Mouse (Mus musculus): ENCODE measurements around the gene Nell2.

Nell2 gene

GRCm38 (mm10) chr15:95476440-95476839, 51.9 kb downstream of the Nell2 start:
- in situ Hi-C loops (cut with MboI, MseI) = no loop called here

GRCm38 (mm10) chr15:95473976-95474375, 54.4 kb downstream of the Nell2 start:
- in situ Hi-C loops (cut with MboI, MseI) = no loop called here

- in situ Hi-C loops (cut with MboI, MseI) = no loop called here
Measured at GRCm38 (mm10) chr15:95467195-95467594, 61.2 kb downstream of the Nell2 start.

GRCm38 (mm10) chr15:95460041-95460566, 68.3 kb downstream of the Nell2 start:
- in situ Hi-C loops (cut with MboI, MseI) = no loop called here

- in situ Hi-C loops (cut with MboI, MseI) = no loop called here
Measured at GRCm38 (mm10) chr15:95444586-95444985, 83.8 kb downstream of the Nell2 start.

- in situ Hi-C loops (cut with MboI, MseI) = loop anchor here in 1 of 2 experiments (10.0 kb wide), 1 partner anchor 693 kb away; no protein-coding TSS in a partner anchor
Measured at GRCm38 (mm10) chr15:95437740-95438139, 90.6 kb downstream of the Nell2 start.

- in situ Hi-C loops (cut with MboI, MseI) = loop anchor here in 1 of 2 experiments (10.0 kb wide), 1 partner anchor 691 kb away; no protein-coding TSS in a partner anchor
Measured at GRCm38 (mm10) chr15:95436261-95436660, 92.1 kb downstream of the Nell2 start.

GRCm38 (mm10) chr15:95431156-95431799, 97.1 kb downstream of the Nell2 start:
- in situ Hi-C loops (cut with MboI, MseI) = loop anchor here in 1 of 2 experiments (10.0 kb wide), 1 partner anchor 686 kb away; no protein-coding TSS in a partner anchor

GRCm38 (mm10) chr15:95430000-95430399, 98.4 kb downstream of the Nell2 start:
- in situ Hi-C loops (cut with MboI, MseI) = loop anchor here in 1 of 2 experiments (10.0 kb wide), 1 partner anchor 685 kb away; no protein-coding TSS in a partner anchor

GRCm38 (mm10) chr15:95428003-95428663, 100.2 kb downstream of the Nell2 start:
- in situ Hi-C loops (cut with MboI, MseI) = no loop called here

GRCm38 (mm10) chr15:95425085-95425484, 103.3 kb downstream of the Nell2 start:
- in situ Hi-C loops (cut with MboI, MseI) = no loop called here

- in situ Hi-C loops (cut with MboI, MseI) = no loop called here
Measured at GRCm38 (mm10) chr15:95422226-95422950, 106.0 kb downstream of the Nell2 start.

GRCm38 (mm10) chr15:95418641-95419040, 109.7 kb downstream of the Nell2 start:
- in situ Hi-C loops (cut with MboI, MseI) = no loop called here

GRCm38 (mm10) chr15:95411949-95412741, 116.2 kb downstream of the Nell2 start:
- in situ Hi-C loops (cut with MboI, MseI) = no loop called here

GRCm38 (mm10) chr15:95410213-95410843, 118.0 kb downstream of the Nell2 start:
- in situ Hi-C loops (cut with MboI, MseI) = no loop called here

- in situ Hi-C loops (cut with MboI, MseI) = no loop called here
Measured at GRCm38 (mm10) chr15:95390347-95390746, 138.0 kb downstream of the Nell2 start.

- in situ Hi-C loops (cut with MboI, MseI) = loop anchor here in 1 of 2 experiments (10.0 kb wide), 1 partner anchor 244 kb away; no protein-coding TSS in a partner anchor
Measured at GRCm38 (mm10) chr15:95388950-95389349, 139.4 kb downstream of the Nell2 start.

- in situ Hi-C loops (cut with MboI, MseI) = loop anchor here in 1 of 2 experiments (10.0 kb wide), 1 partner anchor 236 kb away; no protein-coding TSS in a partner anchor
Measured at GRCm38 (mm10) chr15:95380859-95381258, 147.5 kb downstream of the Nell2 start.

- in situ Hi-C loops (cut with MboI, MseI) = no loop called here
Measured at GRCm38 (mm10) chr15:95370720-95371395, 157.5 kb downstream of the Nell2 start.

GRCm38 (mm10) chr15:95368185-95368584, 160.2 kb downstream of the Nell2 start:
- in situ Hi-C loops (cut with MboI, MseI) = no loop called here

Data from T-helper 17 cell (primary cell).